Mouse (Mus musculus): ENCODE results near the gene Nipbl.

GRCm38 (mm10) chr15:8291251-8291650, 153.0 kb downstream of the Nipbl start:
- TF ChIP-seq CTCF (IDR thresholded peaks at IDR 0.05; ENCODE audit: extremely low read depth, insufficient read length, insufficient replicate concordance, low read depth, low read length) (no peak), POLR2A (IDR thresholded peaks at IDR 0.05; ENCODE audit: low read depth, low read length) (no peak)

All from small intestine, adult 2 months (tissue).